Mouse (Mus musculus) heart, embryonic 11.5 days (tissue): ENCODE results near the gene Clnk. TPM values are rescaled to one million over a fixed set of nuclear protein-coding genes. Genes with fewer than 3 reads are reported as not detected.

Source experiments
- ATAC-seq: fragments of 200-750 bp; cut with Nextera tagmentation; replicated peaks from 2 replicates; pipeline ENCODE4 v1.8.0; 2017; ENCODE audit warnings: moderate library complexity; ENCODE audit not compliant: insufficient number of reproducible peaks, low FRiP score, low TSS enrichment
- H3K27ac ChIP-seq: fragments of 300-500 bp; sonication (generic); 2 replicates; pipeline ENCODE4 v1.5.1; 2014; ENCODE audit warnings: mild to moderate bottlenecking, low read depth, low read length
- H3K27me3 ChIP-seq: fragments of 300-500 bp; sonication (generic); 2 replicates; pipeline ENCODE4 v1.6.1; 2014; ENCODE audit warnings: mild to moderate bottlenecking, low read length, mixed read lengths; ENCODE audit not compliant: control insufficient read depth, insufficient read depth
- H3K36me3 ChIP-seq: fragments of 300-500 bp; sonication (generic); 2 replicates; pipeline ENCODE4 v1.6.1; 2014; ENCODE audit warnings: mild to moderate bottlenecking, low read length, moderate library complexity, mixed read lengths; ENCODE audit not compliant: control insufficient read depth, insufficient read depth
- H3K4me1 ChIP-seq: fragments of 300-500 bp; sonication (generic); 2 replicates; pipeline ENCODE4 v1.6.1; 2014; ENCODE audit warnings: low read length; ENCODE audit not compliant: control insufficient read depth, insufficient read depth
- H3K4me2 ChIP-seq: fragments of 300-500 bp; sonication (generic); 2 replicates; pipeline ENCODE4 v1.6.1; 2014; ENCODE audit warnings: mild to moderate bottlenecking, moderate library complexity
- H3K4me3 ChIP-seq: fragments of 300-500 bp; sonication (generic); 2 replicates; pipeline ENCODE4 v1.5.1; 2014; ENCODE audit warnings: low read depth, low read length
- H3K9ac ChIP-seq: fragments of 300-500 bp; sonication (generic); 2 replicates; pipeline ENCODE4 v1.6.1; 2014; ENCODE audit warnings: mild to moderate bottlenecking, low read depth, low read length, moderate library complexity
- H3K9me3 ChIP-seq: fragments of 300-500 bp; sonication (generic); replicated peaks from 2 replicates; pipeline ENCODE4 v1.6.1; 2016; ENCODE audit warnings: low read length; ENCODE audit not compliant: control insufficient read depth
- WGBS: fragments of 180-500 bp; shearing (Covaris S2); extraction: QIAGEN DNeasy Blood & Tissue Kit; methylation state at CpG from one replicate; pipeline ENCODE4 v1.1.7; 2014; ENCODE audit not compliant: insufficient replicate concordance; 5-methylcytosine and 5-hydroxymethylcytosine counted together
- polyA plus RNA-seq: library from polyadenylated mRNA; unstranded; fragments of >200 nt; fragmentation: Nextera tagmentation; extraction: Ambion mirVana; gene quantifications from 2 replicates; pipeline ENCODE4 v1.2.1, GENCODE M21; 2014

The Clnk gene
- polyA plus RNA-seq, 1 experiment from 2014 or later: not detected

DNA sequence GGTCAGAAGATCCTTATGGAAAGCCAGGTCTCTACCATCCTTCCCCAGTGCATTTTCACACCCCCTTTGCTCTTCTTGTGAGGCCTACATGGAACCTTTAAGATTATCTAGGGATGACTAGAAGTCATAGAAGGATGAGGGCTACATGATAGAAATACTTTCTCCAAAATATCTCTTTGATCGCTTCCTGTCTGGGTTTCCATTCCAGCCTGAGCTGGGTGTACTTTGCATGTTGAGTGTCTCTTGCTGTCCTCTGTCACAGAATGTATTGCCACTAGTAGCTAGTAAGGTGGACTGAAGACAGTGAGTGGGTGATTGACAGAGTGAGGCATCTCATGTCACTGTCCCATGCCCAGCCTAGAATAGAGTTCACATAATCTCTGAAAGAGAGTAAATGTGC lies 36.6 kb downstream of the Clnk start:
- no peak overlapping the region for H3K4me3 ChIP-seq
- H3K9me3 ChIP-seq: no peaks in the 10 kb centered on the region
- no peaks in the 10 kb centered on the region for H3K36me3 ChIP-seq
- no peak overlapping the region for H3K27ac ChIP-seq
- H3K4me2 ChIP-seq: no peak overlapping the region
- no peaks in the 10 kb centered on the region for H3K27me3 ChIP-seq
- no peak overlapping the region for H3K9ac ChIP-seq
- ATAC-seq: no peak
- no peaks in the 10 kb centered on the region for H3K4me1 ChIP-seq
- 91% methylated on average over 1 of the region's 1 CpGs for WGBS

DNA sequence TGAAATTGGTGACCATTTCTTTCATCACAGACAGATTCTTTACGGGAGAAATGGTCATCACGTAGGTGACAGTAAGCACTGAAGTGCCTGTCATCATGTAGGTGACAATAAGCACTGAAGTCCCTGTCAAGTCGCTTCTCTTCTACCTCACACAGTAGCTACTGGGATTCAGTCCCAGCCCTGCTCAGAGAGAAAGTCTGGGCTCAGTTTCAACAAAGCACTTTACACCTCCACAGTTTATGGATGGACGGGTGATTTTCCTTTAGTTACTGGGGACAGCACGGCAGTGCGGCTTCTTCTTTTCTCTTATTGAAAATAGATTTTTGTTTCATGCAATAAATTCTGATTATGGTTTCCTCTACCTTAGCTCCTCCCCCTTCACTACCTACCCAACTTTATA lies 49.3 kb downstream of the Clnk start:
- H3K4me2 ChIP-seq: no peak overlapping the region
- H3K27me3 ChIP-seq: no peaks in the 10 kb centered on the region
- no peak for ATAC-seq
- no peaks in the 10 kb centered on the region for H3K9me3 ChIP-seq
- H3K4me3 ChIP-seq: no peak overlapping the region
- H3K27ac ChIP-seq: no peak overlapping the region
- H3K9ac ChIP-seq: no peak overlapping the region
- H3K36me3 ChIP-seq: no peaks in the 10 kb centered on the region
- WGBS: 76% methylated on average over 6 of the region's 6 CpGs
- no peaks in the 10 kb centered on the region for H3K4me1 ChIP-seq

DNA sequence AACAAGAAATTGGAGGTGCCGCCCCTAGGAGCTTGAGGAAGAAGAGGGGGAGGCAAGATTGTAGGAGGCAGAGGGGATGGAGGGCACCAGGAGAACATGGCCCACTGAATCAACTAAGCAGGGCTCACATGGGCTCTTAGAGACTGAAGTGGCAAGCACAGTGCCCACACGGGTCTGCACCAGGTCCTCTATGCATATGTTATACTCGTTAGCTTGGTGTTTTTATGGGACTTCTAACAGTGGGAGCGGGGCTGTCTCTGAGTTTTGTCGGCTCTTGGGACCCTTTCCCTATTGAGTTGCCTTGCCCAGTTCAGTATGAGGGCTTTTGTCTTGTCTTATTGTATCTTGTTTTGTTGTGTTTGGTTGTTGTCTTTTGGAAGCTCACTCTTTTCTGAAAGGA lies 50.0 kb downstream of the Clnk start:
- Histone ChIP-seq H3K36me3 (no peaks in the 10 kb centered on the region), H3K4me1 (no peaks in the 10 kb centered on the region), H3K4me2 (no peak overlapping the region), H3K27ac (no peak overlapping the region), H3K9me3 (no peaks in the 10 kb centered on the region), H3K4me3 (no peak overlapping the region), H3K27me3 (no peaks in the 10 kb centered on the region), H3K9ac (no peak overlapping the region)
- no peak for ATAC-seq
- WGBS: 75% methylated on average over 5 of the region's 5 CpGs

DNA sequence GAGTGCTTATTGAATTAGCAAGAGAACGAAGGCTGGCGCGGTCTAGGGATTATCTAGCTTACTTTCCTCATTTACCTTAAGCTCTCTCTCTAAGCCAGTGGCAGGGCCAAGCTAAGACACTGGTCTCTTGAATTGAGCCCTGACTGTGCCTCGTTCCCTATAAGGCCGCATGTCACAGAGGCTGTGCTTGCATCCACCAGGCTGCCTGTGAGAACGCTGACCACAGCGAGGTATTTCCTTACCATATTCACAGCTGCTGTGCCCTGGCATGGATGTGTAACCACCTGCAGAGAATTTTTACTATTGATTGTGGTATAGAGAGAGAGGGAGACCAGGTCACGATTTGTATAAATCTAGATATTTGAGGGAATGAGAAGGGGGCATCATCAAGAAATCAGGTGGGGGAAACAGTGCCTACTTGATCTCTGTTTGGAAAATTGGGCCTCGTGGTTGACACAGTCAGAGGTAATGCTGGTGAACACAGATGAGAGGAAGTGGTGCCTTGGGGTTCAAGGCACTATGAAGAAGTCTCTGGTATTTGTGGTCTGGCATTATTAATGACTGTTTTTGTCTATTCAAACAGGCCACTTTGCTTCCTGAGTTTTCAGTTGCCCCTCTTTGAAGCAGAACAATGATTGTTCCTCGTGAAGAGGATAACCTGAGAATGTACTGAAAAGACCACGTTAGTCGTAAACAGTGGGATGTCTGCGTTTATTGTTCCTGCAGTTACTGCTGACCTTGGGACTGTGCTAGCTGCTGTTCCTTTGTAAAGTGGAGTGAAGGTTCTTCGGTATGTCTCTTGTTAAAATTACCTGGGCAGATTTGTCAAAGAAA lies 52.3 kb downstream of the Clnk start:
- no peaks in the 10 kb centered on the region for H3K36me3 ChIP-seq
- H3K27ac ChIP-seq: no peak overlapping the region
- no peaks in the 10 kb centered on the region for H3K4me1 ChIP-seq
- no peak overlapping the region for H3K4me3 ChIP-seq
- H3K4me2 ChIP-seq: no peak overlapping the region
- no peaks in the 10 kb centered on the region for H3K9me3 ChIP-seq
- ATAC-seq: no peak
- WGBS: 69% methylated on average over 14 of the region's 14 CpGs
- no peak overlapping the region for H3K9ac ChIP-seq
- no peaks in the 10 kb centered on the region for H3K27me3 ChIP-seq

DNA sequence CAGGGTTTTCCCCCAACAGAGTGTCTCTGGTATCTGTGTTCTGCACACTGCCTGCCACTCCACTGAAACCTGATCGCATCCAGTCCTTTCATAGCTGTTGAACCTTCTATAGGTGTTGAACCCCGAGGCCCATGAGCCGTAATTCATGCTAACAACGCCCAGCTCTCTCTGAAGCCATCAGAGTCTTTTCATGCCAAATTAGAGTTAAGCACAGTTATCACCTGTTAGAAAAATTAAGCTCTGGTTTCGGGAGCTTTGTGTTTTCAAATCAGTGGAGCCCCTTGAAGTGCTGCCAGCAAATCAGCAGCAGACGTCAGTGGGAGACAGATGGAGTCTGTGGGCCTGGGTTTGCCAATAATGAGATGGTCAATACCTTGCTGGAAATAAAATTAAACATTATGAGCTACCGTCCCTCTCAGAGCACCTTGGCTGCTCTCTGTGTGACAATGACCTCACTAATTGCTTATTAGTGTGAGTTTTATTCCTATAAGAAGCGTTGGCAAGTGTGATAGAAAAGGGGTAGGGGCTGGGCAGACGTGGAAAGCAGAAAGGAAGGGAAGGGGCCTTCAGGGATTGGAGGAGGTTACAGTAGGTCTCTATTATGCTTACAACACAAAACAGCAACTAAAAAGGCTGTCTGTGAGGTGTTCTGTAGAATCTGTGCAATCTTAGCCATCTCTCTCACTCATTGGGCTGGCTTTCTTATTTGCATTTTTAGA lies 63.1 kb downstream of the Clnk start:
- no peak overlapping the region for H3K27ac ChIP-seq
- H3K4me2 ChIP-seq: no peak overlapping the region
- no peak for ATAC-seq
- H3K4me1 ChIP-seq: no peaks in the 10 kb centered on the region
- no peaks in the 10 kb centered on the region for H3K9me3 ChIP-seq
- 57% methylated on average over 9 of the region's 9 CpGs for WGBS
- H3K4me3 ChIP-seq: no peak overlapping the region
- H3K27me3 ChIP-seq: no peaks in the 10 kb centered on the region
- no peak overlapping the region for H3K9ac ChIP-seq
- no peaks in the 10 kb centered on the region for H3K36me3 ChIP-seq

DNA sequence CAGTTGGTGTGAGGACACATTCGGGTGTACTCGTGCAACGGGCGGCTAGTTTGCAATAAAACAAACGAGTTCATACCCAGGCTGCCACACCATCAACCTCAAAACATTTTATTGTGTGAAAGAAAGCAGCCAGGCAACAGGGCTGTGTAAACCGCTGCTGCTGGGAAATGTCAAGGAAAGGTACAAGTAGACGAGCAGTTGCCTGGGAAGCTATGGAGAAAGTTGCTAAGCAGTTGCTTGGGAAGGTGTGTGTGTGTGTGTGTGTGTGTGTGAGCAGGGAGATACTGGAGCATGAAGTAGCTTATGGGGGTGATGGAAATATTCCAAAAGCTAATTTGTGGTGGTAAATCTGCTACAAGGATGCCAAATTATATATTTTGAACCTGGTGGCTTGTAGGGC lies 63.7 kb downstream of the Clnk start:
- H3K27me3 ChIP-seq: no peaks in the 10 kb centered on the region
- no peak overlapping the region for H3K4me3 ChIP-seq
- no peak for ATAC-seq
- no peak overlapping the region for H3K9ac ChIP-seq
- H3K36me3 ChIP-seq: no peaks in the 10 kb centered on the region
- no peak overlapping the region for H3K27ac ChIP-seq
- WGBS: 73% methylated on average over 7 of the region's 7 CpGs
- H3K9me3 ChIP-seq: no peaks in the 10 kb centered on the region
- H3K4me1 ChIP-seq: no peaks in the 10 kb centered on the region
- H3K4me2 ChIP-seq: no peak overlapping the region

- Histone ChIP-seq H3K4me1 (no peaks in the 10 kb centered on the region), H3K4me3 (no peak overlapping the region), H3K4me2 (no peak overlapping the region), H3K36me3 (no peaks in the 10 kb centered on the region), H3K9me3 (no peaks in the 10 kb centered on the region), H3K27ac (no peak overlapping the region), H3K9ac (no peak overlapping the region), H3K27me3 (no peaks in the 10 kb centered on the region)
- no peak for ATAC-seq
- WGBS: 69% methylated on average over 7 of the region's 7 CpGs
Measured at GRCm38 (mm10) chr5:38812386-38812785, 64.2 kb downstream of the Clnk start.

DNA sequence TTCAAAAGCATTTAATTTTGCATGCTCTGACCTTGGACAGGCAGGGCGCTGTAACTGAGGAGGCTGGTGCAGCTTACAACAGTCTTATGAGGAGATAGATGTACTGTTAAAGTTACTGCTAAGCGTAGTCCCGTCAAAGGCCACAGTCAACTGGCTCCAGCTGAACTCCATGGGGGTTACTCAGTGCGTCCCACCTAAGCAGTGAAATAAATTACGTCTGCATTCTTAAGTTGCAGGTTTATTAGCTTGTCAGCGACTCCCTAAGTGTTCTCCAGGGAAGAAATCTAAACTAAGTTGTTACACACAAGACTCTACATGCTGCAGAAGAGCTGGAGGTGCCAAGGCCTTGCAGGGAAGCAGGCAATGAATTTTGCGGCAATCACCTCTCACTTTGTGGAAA lies 77.7 kb downstream of the Clnk start:
- H3K27me3 ChIP-seq: no peaks in the 10 kb centered on the region
- no peak overlapping the region for H3K4me3 ChIP-seq
- ATAC-seq: no peak
- no peaks in the 10 kb centered on the region for H3K36me3 ChIP-seq
- H3K9me3 ChIP-seq: no peaks in the 10 kb centered on the region
- H3K9ac ChIP-seq: no peak overlapping the region
- 80% methylated on average over 7 of the region's 7 CpGs for WGBS
- H3K4me2 ChIP-seq: no peak overlapping the region
- H3K27ac ChIP-seq: no peak overlapping the region
- no peaks in the 10 kb centered on the region for H3K4me1 ChIP-seq

DNA sequence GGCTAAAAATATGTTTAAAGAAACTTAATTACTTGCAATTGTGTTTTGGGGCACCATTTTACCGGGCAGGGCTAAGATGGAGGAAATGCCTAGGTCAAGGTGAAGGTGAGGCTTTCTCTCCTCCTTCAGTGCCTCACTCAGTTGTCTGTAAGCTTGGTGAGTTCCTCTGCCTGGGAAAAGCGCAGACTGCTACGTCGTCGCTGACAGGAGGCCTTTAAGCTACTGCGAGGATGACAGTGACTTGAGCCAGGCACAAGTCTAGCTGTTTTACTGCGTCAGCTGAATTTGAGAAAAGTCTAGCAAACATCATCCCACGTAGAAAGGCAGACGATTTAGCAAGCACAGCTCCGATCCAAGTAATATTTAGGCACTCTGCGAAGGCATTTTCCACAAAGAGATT lies 81.5 kb downstream of the Clnk start:
- H3K4me1 ChIP-seq: no peaks in the 10 kb centered on the region
- H3K27ac ChIP-seq: no peak overlapping the region
- H3K4me2 ChIP-seq: no peak overlapping the region
- no peak for ATAC-seq
- H3K27me3 ChIP-seq: no peaks in the 10 kb centered on the region
- no peak overlapping the region for H3K4me3 ChIP-seq
- no peaks in the 10 kb centered on the region for H3K36me3 ChIP-seq
- no peak overlapping the region for H3K9ac ChIP-seq
- WGBS: 58% methylated on average over 11 of the region's 11 CpGs
- no peaks in the 10 kb centered on the region for H3K9me3 ChIP-seq
